Mouse (Mus musculus) cerebellum, adult 9-10 months (tissue): Measurements from ENCODE around the gene Ssbp1.

Experiments
- DNase-seq: peaks from one replicate; pipeline ENCODE4 v3.0.0; 2022

Gene Ssbp1

DNA sequence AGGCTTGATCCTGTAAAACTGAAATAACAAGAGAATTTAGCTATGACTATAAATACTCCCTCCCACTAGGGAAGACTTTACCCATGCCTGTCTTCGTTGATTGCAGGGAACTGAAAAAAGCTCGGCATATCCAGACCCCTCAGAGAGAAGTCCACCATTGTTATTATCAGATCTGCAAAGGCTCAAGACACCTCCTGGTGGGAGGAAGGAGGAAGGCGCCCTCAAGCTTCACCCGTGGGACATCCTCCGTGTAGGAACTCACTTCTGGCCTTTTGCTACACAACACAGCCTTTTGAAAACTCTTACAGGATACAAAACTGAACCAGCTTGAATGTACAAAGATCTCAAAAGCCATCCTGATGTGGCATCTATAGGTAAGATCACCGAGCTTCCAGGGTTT is 5.4 kb upstream of the Ssbp1 start:
- DNase-seq: no peak

DNA sequence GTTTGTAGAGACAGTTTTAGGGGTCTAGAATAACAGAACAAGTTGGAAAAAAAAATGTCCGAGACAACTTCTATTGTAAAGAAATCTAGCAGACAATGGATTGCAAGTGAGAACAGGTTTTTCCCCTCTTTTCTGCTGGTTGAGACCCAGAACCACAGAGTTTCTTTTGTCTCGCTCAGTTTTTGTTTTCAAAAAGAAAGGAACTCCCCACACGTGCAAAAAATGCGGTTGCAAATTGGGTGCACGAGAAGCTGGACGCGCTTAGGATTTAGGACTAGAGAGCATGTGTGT is 513 bp downstream of the Ssbp1 start:
- peak; percentile 14 for DNase-seq

DNA sequence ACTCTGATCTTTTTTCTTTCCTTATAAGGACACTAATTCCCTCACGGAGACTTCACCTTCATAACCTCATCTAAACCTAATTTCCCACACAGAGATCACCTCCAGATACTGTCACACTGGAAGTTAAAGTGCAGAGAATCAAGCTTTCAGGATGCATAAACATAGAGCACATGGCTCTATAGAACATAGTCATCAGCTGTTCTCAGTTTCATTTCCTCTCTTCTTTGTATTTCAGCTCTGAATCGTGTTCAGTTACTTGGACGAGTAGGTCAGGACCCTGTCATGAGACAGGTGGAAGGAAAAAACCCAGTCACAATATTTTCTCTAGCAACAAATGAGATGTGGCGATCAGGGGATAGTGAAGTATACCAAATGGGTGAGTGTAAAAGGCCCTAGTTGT is 5.0 kb downstream of the Ssbp1 start:
- DNase-seq: no peak

DNA sequence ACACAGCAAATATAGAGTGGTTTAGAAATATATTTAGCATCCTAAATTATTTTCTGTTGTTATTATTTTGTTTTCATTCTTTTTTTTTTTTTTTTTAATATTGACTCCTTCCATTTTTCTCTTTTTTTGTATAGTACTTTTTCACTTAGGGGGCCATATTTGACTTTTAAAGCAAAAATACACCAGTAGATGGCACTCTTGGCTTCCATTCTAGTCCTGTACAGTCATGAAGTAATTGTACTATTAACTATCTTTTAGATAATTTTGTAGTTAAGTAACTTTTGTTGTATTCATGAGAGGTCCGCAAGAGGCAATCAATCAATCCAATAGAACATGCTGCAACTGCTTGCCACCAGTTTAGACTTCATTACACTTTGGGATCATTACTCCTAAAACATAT is 8.6 kb downstream of the Ssbp1 start:
- no peak for DNase-seq

DNA sequence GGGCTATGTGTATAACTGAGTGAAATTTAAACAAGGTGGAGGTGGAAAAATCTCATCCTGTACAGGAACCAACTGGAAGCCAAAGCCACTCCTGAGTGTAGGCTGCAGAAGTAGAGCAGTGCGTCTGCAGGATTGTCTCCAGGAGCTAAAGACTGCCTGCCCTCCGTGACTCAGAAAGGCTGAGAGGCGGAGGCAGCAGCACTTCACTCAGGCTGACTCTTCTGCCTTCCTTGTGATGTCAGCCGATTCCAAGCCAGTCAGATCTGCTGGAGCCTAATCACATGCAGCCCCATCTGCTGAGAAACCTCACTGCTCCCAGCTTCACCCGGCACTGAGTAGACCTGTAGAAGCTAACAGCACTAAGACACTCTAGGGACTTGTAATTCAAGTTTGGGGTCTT is 11.2 kb downstream of the Ssbp1 start:
- DNase-seq: no peak

DNA sequence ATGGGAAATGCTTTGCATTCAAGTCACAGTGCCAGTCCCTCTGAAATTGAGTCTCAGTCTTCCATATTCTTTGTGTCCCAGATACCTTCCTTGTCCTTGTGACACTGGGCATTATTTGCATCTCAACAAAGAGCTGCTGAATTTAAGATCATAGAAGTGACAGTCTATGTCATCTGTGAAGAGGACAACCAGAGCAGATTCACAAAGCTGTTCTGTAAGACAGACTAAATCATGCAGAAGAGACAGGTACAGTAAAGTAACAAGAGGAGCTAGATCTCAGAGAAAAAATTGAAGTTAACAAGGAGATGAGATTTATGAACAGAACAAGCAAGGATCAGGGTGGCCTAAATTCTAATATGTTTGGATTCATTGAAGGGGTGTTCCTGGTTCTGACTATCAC is 19.8 kb downstream of the Ssbp1 start, which contains the start of gene Tas2r137:
Gene Tas2r137, plus strand, starts transcription at position 301 of the 400 bp plus-strand sequence.
- DNase-seq: no peak

DNA sequence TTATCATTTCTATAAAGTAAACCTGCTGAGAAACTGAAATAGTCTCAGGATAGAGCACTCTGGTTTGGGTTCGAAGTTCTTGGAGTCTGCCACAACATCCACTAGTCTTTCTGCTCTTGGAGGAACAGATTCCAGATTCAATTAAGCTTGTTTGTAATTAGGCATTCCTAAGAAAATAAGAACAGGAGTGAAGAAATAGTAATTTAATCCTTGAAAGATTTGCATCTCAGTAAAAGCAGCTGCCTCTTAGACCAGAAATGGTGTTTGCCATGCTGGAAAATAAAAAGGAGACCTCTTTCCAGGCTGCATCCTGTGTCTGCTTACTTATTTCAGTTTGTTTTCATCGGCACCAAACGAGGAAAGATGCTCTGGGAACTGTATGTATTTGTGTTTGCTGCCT is 22.1 kb downstream of the Ssbp1 start, which contains the start of gene Tas2r108:
Gene Tas2r108, plus strand, starts transcription at position 301 of the 400 bp plus-strand sequence.
- no peak for DNase-seq

DNA sequence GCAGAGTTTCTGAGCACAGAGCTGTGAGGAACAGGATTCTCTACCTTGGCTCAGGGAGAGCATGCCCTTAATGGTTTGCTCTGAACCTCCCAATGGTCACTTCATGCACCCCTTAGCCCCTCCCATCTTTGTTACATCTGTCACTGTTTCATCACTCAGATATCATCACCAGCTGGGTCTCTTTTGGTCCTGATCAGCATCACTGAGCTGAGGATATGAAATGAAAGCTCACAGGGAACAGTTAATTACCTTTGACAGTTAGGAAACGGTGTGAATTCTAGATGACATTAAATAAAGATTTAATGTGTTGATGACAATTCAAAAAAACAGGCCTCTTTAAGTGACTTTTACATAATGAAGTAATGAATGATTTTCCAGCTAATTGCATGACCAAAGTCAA is 48.3 kb downstream of the Ssbp1 start, which contains the start of gene Prss37:
Gene Prss37, minus strand, starts transcription at position 101 of the 400 bp plus-strand sequence.
- DNase-seq: no peak
